Mouse (Mus musculus) macrophage (primary cell): Measurements from ENCODE around the gene Sept4. TPM values are rescaled to one million over a fixed set of nuclear protein-coding genes. Genes with fewer than 3 reads are reported as not detected.

Source experiments
- H3K27ac ChIP-seq: fragments of 350-480 bp; formaldehyde crosslinking; 2 replicates; pipeline ENCODE4 v1.9.0; 2021
- H3K36me3 ChIP-seq: fragments of 350-480 bp; formaldehyde crosslinking; 2 replicates; pipeline ENCODE4 v1.9.0; 2021; ENCODE audit errors: inconsistent target
- H3K4me3 ChIP-seq: fragments of 350-480 bp; formaldehyde crosslinking; 2 replicates; pipeline ENCODE4 v1.9.0; 2021; ENCODE audit errors: inconsistent target
- H3K79me2 ChIP-seq: fragments of 350-480 bp; formaldehyde crosslinking; 2 replicates; pipeline ENCODE4 v1.9.0; 2021; ENCODE audit errors: inconsistent target
- WGBS: methylation state at CpG from one replicate; pipeline ENCODE4 v1.1.7; 2026; ENCODE audit warnings: inconsistent platforms; ENCODE audit not compliant: missing documents; 5-methylcytosine and 5-hydroxymethylcytosine counted together
- polyA plus RNA-seq: library from polyadenylated mRNA; stranded (reverse); fragments of 250-400 nt; gene quantifications from 3 replicates; pipeline ENCODE4 v1.2.4, GENCODE M21; 2018; ENCODE audit warnings: inconsistent platforms
- total RNA-seq, 78 experiments: library from RNA; depleted of rRNA; stranded (reverse); fragments of 250-400 nt; gene quantifications; 1 replicate in 9 of 78; 2 replicates in 24 of 78; 3 replicates in 43 of 78; 4 replicates in 2 of 78; pipeline ENCODE4 v1.2.4; 2018; ENCODE audit warnings: inconsistent platforms in 56 of 78

The Sept4 gene
- under 1 TPM in 1 of 26 experiments, not detected in 25; 0.73 TPM for total RNA-seq (2018; cell fraction: chromatin; rRNA removed)
- under 1 TPM in 1 of 26 experiments, not detected in 25; 0.18 TPM for total RNA-seq (2018; cell fraction: cytosol; rRNA removed)
- not detected for total RNA-seq (2018; cell fraction: nucleus; rRNA removed)
- polyA plus RNA-seq = not detected in 3 replicates

DNA sequence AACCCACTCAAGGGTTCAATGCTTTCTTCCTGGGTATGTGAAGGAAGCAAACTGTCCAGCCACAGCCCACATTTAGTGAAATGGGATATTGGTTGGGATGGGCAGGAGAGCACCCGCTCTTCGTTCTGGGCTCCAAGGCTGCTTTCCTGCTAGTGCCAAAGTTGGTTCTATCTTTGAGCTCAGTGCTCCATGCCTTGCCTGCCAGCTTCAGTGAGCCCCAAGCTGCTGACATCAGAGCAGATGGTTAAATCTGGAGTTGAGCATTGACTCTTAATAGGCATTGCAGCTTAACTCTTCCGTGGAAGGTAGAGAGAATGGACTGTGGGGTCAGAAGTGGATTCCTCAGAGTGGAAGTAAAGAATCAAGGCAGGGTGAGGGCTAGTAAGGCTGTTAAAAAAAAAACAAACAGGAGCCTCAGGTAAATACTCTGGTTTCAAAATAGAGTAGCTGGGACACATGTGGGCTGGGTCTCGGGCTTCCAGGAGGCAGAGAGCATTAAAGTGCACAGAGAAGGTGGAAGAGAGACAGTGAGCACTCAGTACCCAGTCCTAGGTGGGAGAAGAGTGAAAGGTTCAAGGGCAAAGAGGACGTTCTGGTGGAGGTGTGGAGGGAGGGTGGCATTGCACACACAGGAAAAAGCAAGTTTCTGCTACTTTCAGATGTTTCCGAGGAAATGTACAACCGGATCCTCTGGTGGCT, at the start of gene Sept4:
Gene Sept4 (plus strand): TSS at position 649 of the 699 bp plus-strand sequence.
- Histone ChIP-seq H3K36me3 (no peaks in the 10 kb centered on the region), H3K79me2 (no peaks in the 10 kb centered on the region), H3K4me3 (no peak within 1 kb of the TSS), H3K27ac (no peak within 1 kb of the TSS)
- 76% methylated on average over 6 of the region's 7 CpGs for WGBS

DNA sequence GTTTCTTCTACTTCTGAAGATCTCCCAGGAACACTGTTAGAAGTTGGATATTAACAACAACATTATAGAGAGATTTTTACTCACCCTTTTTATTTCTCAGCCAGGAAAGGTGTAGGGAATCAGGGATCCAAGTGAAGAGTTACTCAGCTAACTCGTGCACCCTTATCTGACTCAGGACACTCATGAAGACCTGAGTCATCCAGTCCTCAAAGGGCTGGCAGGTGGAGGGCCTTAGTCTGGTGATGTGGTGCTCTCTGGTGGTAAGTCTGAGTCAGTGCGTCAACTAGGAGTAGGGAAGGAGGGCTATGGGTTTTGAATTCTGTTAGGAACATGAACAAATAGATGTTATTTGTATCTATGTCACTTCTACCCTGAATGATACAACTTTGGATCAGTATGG, 49.4 kb upstream of the Sept4 start:
- Histone ChIP-seq H3K36me3 (no peaks in the 10 kb centered on the region), H3K4me3 (no peak overlapping the region)

DNA sequence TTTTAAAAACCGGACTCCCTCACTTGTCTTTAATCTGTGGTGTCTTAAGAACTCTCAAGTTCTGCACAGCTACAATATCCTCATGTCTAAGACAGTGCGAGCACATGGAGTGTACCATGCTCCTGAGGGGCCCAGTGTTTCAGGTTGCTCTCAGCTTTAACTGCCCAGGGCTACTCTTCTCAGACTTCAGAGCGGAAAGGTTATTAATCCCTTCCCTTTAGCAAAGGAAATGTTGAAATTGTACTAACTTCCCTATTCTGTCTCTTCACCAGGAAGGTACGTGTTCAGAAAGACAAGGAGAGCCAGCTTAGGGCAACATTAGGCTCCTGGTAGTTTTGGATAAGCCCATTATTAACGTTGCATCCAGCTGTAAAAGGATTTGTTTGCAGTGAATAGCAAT, 45.2 kb upstream of the Sept4 start:
- Histone ChIP-seq H3K36me3 (no peaks in the 10 kb centered on the region), H3K27ac (no peak overlapping the region), H3K79me2 (no peaks in the 10 kb centered on the region), H3K4me3 (no peak overlapping the region)
- WGBS = 17% methylated on average over 5 of the region's 5 CpGs

More for the DNA sequence above, 49.4 kb upstream of the Sept4 start:
- no peaks in the 10 kb centered on the region for H3K79me2 ChIP-seq
- WGBS = 6% methylated on average over 2 of the region's 2 CpGs
- H3K27ac ChIP-seq = no peak overlapping the region

DNA sequence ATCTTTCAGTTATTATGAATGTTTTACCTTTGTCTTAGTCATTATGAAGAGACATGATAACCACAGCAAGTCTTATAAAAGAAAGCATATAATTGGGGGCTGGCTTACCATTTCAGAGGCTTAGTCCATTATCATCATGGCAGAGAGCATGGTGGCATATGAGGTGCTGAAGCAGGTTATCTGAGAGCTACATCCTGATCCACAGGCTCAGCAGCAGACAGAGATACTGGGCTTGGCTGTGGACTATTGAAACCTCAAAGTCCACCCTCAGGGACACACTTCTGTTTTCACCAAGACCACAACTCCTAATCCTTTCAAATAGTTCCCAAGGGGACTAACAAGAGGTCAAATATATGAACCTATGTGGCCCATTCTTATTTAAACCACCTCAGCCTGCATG, 44.7 kb upstream of the Sept4 start:
- no peaks in the 10 kb centered on the region for H3K79me2 ChIP-seq
- no peak overlapping the region for H3K4me3 ChIP-seq
- no peak overlapping the region for H3K27ac ChIP-seq
- no peaks in the 10 kb centered on the region for H3K36me3 ChIP-seq

DNA sequence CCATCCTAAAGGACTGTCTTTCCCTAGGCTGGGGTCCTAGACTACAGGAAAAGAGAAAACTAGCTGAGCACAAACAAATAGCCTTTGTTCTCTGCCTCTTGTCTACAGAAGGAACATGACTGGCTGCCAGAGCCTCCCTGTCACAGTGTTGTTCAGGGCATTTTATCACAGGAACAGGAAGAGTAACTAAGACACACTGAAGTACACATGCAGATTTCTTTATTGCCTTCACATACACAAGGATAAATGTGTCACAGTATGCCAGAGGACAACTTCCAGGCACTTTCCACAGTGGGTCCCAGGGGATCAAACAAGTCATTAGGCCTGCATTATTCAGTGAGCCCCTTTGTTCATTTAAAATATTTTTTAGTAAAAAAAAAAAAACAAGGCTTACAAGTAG, 43.9 kb upstream of the Sept4 start:
- H3K27ac ChIP-seq = no peak overlapping the region
- H3K4me3 ChIP-seq = no peak overlapping the region
- H3K79me2 ChIP-seq = no peaks in the 10 kb centered on the region
- H3K36me3 ChIP-seq = no peaks in the 10 kb centered on the region

DNA sequence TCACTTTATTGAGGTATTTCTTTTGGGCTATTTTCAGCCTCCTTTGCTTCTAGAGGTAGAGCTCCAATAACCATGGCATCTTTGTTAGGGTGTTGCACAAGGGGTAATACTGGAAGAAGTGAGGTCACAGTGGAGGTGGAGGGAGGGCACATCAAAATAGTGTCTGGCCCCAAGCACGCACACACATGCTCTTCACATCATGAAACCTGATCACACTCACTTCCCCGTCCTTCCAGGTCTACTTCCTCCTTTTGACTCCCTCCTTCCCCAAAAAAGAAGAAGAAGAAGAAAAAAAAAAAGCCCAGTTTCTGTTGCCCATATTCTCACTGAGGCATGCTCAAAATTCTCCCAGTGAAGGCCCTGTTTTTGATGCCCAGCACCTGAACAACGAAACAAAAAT, 41.3 kb upstream of the Sept4 start:
- Histone ChIP-seq H3K79me2 (no peaks in the 10 kb centered on the region), H3K27ac (no peak overlapping the region), H3K36me3 (no peaks in the 10 kb centered on the region), H3K4me3 (no peak overlapping the region)
- WGBS = 31% methylated on average over 3 of the region's 3 CpGs

DNA sequence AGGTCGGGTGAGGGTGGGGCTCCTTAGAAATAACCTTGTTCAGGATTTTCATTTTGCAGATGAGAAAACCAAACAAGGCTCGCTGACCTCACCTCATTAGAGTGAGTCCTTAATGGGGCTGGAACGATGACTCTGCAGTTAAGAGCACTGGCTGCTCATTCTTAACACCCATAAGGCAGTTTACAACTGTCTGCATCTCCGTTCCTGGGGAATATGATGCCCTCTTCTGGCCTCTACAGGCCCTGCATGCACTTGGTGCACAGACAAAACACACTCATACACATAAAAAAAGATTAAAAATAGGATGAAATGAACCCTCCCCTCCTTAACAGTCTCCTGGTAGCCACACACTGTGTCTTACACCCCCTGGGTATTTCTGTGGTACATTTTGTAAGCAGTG, 40.7 kb upstream of the Sept4 start:
- Histone ChIP-seq H3K4me3 (no peak overlapping the region), H3K27ac (no peak overlapping the region), H3K79me2 (no peaks in the 10 kb centered on the region), H3K36me3 (no peaks in the 10 kb centered on the region)
- WGBS = 78% methylated on average over 4 of the region's 4 CpGs

DNA sequence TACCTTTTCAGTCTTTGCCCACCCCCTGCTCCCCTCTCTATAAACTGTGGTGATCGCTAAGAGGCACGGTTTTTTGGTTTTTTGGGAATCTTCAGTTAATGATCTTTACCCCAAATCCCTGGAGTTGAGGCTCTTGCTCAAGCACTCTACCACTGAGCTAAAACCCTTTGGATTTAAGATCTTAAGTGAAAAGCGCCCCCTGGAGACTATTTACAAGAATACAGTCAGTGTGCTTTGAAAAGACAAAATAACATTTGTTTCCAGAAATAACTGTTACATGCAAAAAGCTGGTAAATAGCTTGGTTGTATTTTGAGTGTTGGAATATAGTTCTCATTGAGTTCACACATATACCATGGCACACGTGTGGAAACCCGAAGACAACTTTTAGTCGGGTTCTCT, 37.0 kb upstream of the Sept4 start:
- H3K36me3 ChIP-seq = no peaks in the 10 kb centered on the region
- no peaks in the 10 kb centered on the region for H3K79me2 ChIP-seq
- no peak overlapping the region for H3K4me3 ChIP-seq
- 72% methylated on average over 6 of the region's 6 CpGs for WGBS
- no peak overlapping the region for H3K27ac ChIP-seq

DNA sequence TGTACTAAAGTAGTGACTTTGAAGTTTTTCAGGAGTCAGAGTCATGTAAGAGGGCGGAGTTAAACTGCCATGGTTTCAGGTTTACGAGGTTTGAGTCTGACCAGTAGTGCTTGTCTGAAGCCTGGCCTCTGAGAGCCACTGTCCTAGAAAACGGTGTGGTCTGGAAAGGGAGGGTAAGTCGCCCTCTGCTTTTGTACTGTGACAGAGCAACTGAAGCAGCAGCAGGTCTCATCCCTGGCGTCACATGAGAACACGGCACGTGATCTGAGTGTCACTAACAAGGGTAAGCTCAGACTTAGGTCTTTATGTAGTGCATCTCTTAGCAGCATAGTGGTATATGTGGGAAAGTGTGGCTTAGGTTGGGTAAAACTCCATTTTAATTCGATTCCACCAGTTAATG, 26.4 kb upstream of the Sept4 start:
- H3K27ac ChIP-seq = no peak overlapping the region
- H3K36me3 ChIP-seq = no peaks in the 10 kb centered on the region
- H3K79me2 ChIP-seq = no peaks in the 10 kb centered on the region
- WGBS = 88% methylated on average over 8 of the region's 8 CpGs
- no peak overlapping the region for H3K4me3 ChIP-seq

DNA sequence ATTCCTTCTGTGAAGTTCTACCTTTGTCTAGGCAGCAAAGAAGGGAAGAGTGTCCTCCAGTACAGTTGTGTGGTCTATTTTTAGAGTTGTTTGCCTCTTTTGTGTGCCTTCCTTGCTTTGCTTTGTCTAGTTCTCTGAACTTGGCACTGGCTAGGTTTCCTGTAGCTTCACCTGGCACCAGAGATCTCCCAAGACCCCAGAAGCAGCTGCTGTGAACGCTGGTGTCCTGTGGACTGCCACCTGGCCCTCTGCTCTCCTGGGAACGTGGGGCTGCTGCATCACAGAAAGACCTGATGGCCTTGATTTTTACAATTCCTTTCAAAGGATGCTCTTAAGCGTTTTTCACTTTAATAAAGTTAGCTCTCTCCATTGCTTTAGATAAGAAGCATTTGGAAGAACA, 25.8 kb upstream of the Sept4 start:
- 68% methylated on average over 3 of the region's 3 CpGs for WGBS

DNA sequence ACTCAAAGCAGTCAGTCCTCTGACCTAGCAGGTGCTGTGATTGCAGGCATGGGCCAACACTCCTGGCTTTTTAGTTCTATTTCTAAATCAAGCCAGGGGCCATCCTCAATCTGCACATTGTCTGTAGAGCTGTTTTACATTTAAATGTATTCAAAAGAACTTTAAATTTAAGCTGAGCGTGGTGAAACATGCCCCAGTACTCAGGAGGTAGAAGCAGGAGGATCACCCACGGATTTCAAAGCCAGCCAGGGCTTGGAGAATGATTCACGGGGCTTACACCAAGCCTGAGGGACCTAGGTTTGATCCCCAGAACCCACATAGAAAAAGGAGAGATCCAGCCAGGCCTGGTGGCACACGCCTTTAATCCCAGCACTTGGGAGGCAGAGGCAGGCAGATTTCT, 15.4 kb upstream of the Sept4 start:
- H3K79me2 ChIP-seq = no peaks in the 10 kb centered on the region
- no peak overlapping the region for H3K27ac ChIP-seq
- H3K36me3 ChIP-seq = no peaks in the 10 kb centered on the region
- 82% methylated on average over 4 of the region's 4 CpGs for WGBS
- no peak overlapping the region for H3K4me3 ChIP-seq

More for the DNA sequence above, 25.8 kb upstream of the Sept4 start:
- no peak overlapping the region for H3K27ac ChIP-seq
- H3K79me2 ChIP-seq = no peaks in the 10 kb centered on the region
- no peaks in the 10 kb centered on the region for H3K36me3 ChIP-seq
- H3K4me3 ChIP-seq = no peak overlapping the region

DNA sequence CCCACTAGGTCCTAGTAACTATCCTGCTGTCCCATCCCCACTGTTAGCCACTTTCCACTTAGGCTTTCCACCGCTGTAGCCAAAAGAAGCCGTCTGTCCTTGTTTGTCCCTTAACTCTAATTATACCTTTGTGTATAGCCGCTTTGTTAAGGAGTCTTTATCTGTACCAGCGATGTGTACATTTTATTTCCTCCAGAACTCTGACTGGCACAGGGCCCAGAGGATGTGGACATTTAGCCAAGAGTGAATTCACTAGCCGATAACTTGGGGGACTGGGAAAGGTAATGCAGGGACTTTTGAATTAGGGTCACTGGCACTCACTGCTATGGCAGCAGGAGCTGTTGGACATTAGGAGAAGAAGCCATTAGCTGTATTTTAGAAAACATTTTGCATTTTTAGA, 14.3 kb upstream of the Sept4 start:
- Histone ChIP-seq H3K79me2 (no peaks in the 10 kb centered on the region), H3K4me3 (no peak overlapping the region), H3K36me3 (no peaks in the 10 kb centered on the region), H3K27ac (no peak overlapping the region)
- WGBS = 48% methylated on average over 5 of the region's 5 CpGs

DNA sequence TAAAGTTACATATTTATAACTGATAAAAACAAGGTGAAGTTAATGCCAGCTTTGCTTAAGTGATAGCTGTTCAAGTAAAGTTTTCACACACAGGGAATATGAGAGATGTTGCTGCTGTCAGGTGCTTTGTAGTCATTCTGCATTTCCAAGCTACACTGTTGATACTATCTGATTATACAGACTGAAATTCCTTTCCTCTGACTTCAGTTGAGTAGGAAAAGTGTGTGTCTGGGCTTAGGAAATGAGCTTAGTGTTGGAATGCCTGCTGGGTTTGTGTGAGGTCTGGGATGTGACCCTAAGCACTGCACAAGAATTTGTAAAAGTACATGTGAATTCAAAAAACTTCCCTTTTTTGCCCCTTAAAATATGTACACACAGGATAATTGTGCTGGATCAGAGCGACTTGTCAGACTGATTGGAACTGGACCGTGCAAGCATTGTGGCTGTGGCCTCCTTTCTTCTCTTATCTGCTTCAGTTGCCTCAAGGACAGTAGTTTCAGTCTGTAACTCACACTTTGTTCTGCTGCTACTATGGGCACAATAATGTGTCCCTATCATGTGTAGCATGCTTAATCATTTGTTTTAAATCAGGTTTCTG, 13.5 kb upstream of the Sept4 start:
- Histone ChIP-seq H3K79me2 (no peaks in the 10 kb centered on the region), H3K27ac (no peak overlapping the region), H3K36me3 (no peaks in the 10 kb centered on the region), H3K4me3 (no peak overlapping the region)
- WGBS = 61% methylated on average over 2 of the region's 2 CpGs

DNA sequence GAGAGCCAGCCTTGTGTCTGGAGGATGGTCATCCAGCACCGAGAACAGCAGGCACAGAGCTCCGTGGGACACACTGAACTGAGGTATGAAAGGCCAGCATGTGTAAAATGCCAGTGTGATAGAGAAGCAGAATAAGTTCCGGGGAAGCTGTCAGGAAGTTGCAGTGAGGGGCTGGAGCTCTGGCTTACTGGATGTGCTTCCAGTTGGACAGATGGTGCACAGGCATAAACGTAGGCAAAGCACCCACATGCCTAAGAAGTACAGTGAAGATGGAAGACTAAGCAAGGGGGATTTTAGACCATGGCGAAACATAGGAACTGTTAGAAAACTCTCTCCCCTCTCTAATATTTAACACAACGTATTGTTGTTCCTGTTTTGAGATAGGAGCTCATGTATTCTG, 7.5 kb upstream of the Sept4 start:
- no peak overlapping the region for H3K4me3 ChIP-seq
- no peak overlapping the region for H3K27ac ChIP-seq
- no peaks in the 10 kb centered on the region for H3K79me2 ChIP-seq
- 74% methylated on average over 6 of the region's 6 CpGs for WGBS
- H3K36me3 ChIP-seq = no peaks in the 10 kb centered on the region

DNA sequence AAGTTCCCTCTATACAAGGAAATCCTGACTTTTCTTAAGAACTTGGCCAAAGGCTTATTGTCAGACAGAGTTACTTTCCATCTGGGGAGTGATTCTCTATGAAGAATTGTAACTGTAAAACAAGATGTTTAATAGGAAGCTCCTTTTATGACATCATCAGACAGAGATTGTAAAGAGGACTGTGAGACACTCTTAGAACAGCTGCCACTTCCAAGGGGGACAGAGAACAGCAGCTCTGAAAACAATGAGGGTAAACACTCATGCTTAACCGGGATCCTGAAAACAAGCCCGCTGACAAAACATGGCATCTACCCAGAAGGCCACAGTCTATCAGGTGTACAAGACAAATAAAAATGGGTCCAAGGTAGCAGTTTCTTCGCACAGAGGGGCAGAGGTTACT, 2.2 kb upstream of the Sept4 start, which contains the start of gene Gm11492:
Gene Gm11492 (plus strand): TSS at position 153 of the 400 bp plus-strand sequence.
- Histone ChIP-seq H3K27ac (no peak within 1 kb of the TSS), H3K36me3 (no peaks in the 10 kb centered on the region), H3K4me3 (no peak within 1 kb of the TSS), H3K79me2 (no peaks in the 10 kb centered on the region)
- 90% methylated on average over 3 of the region's 3 CpGs for WGBS
